Mouse (Mus musculus) kidney, adult 2 months (tissue): Measurements from ENCODE around the gene Nexmif. TPM values are rescaled to one million over a fixed set of nuclear protein-coding genes. Genes with fewer than 3 reads are reported as not detected.

Experiments used
- DNase-seq: peaks from one replicate; pipeline ENCODE4 v3.0.0; 2021
- H3K27ac ChIP-seq: fragments of 200-500 bp; 2 replicates; pipeline ENCODE4 v1.5.1; 2012; ENCODE audit warnings: low read depth, low read length, control low read depth, inconsistent platforms; ENCODE audit not compliant: insufficient read depth
- H3K27me3 ChIP-seq: fragments of 200-500 bp; replicated peaks from 2 replicates; pipeline ENCODE4 v1.6.1; 2012; ENCODE audit warnings: mild to moderate bottlenecking, moderate library complexity, low read length, inconsistent platforms; ENCODE audit not compliant: control insufficient read depth, insufficient read depth
- H3K36me3 ChIP-seq: fragments of 200-500 bp; 2 replicates; pipeline ENCODE4 v1.6.1; 2012; ENCODE audit warnings: mild to moderate bottlenecking, moderate library complexity, low read length, inconsistent platforms; ENCODE audit not compliant: control insufficient read depth, insufficient read depth
- H3K4me1 ChIP-seq: fragments of 200-500 bp; 2 replicates; pipeline ENCODE4 v1.6.1; 2011; ENCODE audit warnings: low read length; ENCODE audit not compliant: control insufficient read depth, insufficient read depth
- H3K4me3 ChIP-seq: fragments of 200-500 bp; 2 replicates; pipeline ENCODE4 v1.5.1; 2011; ENCODE audit warnings: mild to moderate bottlenecking, low read depth, low read length, control low read depth; ENCODE audit not compliant: insufficient read depth
- CTCF ChIP-seq: fragments of 200-500 bp; conservative IDR thresholded peaks from 2 replicates; pipeline ENCODE4 v1.5.1; 2011; ENCODE audit warnings: low read depth, mild to moderate bottlenecking, control low read depth, low read length, moderate library complexity, mixed read lengths; ENCODE audit not compliant: insufficient read depth, insufficient read length
- POLR2A ChIP-seq: fragments of 200-500 bp; IDR thresholded peaks from one replicate; pipeline ENCODE4 v1.6.1; 2011; ENCODE audit warnings: low read depth, low read length, control low read depth
- WGBS: fragments of 180-500 bp; shearing (Covaris S2); methylation state at CpG from one replicate; pipeline ENCODE4 v1.1.7; 2018; 5-methylcytosine and 5-hydroxymethylcytosine counted together
- polyA plus RNA-seq: library from polyadenylated mRNA; depleted of rRNA; stranded (reverse); fragments of >200 nt; gene quantifications from 2 replicates; pipeline ENCODE4 v1.2.3, GENCODE M21; 2012; rRNA removed

Nexmif gene
- 0.09 and 0.16 TPM in 2 replicates for polyA plus RNA-seq

- H3K27ac ChIP-seq: peak within 1 kb of the TSS; percentile 45; the same call in 1 of the 2 replicates
- DNase-seq: peak; percentile 26
- H3K36me3 ChIP-seq: no peaks in the 10 kb centered on the region
- no peaks in the 10 kb centered on the region for H3K4me1 ChIP-seq
- H3K4me3 ChIP-seq: peak within 1 kb of the TSS; percentile 75
- H3K27me3 ChIP-seq: no peaks in the 10 kb centered on the region
- WGBS: 1% methylated on average over 62 of the region's 70 CpGs
- TF ChIP-seq CTCF (no peak), POLR2A (no peak)
These were observed at the start of gene Nexmif for GRCm38 (mm10) chrX:104200736-104201591. Nexmif (minus strand) TSS chrX:104201185.

- 57% methylated on average over 2 of the region's 2 CpGs for whole genome bisulfite sequencing
- H3K4me3 ChIP-seq: no peak overlapping the region
- no peaks in the 10 kb centered on the region for H3K4me1 ChIP-seq
- no peak for TF ChIP-seq CTCF
- no peak for TF ChIP-seq POLR2A
- DNase-seq: no peak
- no peak overlapping the region for H3K27ac ChIP-seq
- H3K27me3 ChIP-seq: no peaks in the 10 kb centered on the region
- H3K36me3 ChIP-seq: no peaks in the 10 kb centered on the region
These were observed 7.7 kb upstream of the Nexmif start for GRCm38 (mm10) chrX:104208701-104209100.

GRCm38 (mm10) chrX:104201592-104202139 is 681 bp upstream of the Nexmif start:
- H3K27ac ChIP-seq: no peak overlapping the region
- 2% methylated on average over 20 of the region's 21 CpGs for WGBS
- H3K27me3 ChIP-seq: no peaks in the 10 kb centered on the region
- no peaks in the 10 kb centered on the region for H3K4me1 ChIP-seq
- peak overlapping the region; percentile 75 for H3K4me3 ChIP-seq
- no peak for DNase-seq
- no peaks in the 10 kb centered on the region for H3K36me3 ChIP-seq
- TF ChIP-seq POLR2A (no peak), CTCF (no peak)

GRCm38 (mm10) chrX:104200388-104200735 is 623 bp downstream of the Nexmif start:
- peak; percentile 20 for DNase-seq

GRCm38 (mm10) chrX:104199611-104200387 is 1.2 kb downstream of the Nexmif start:
- no peak for TF ChIP-seq POLR2A
- TF ChIP-seq CTCF: no peak
- H3K36me3 ChIP-seq: no peaks in the 10 kb centered on the region
- peak; percentile 42 for DNase-seq
- no peaks in the 10 kb centered on the region for H3K4me1 ChIP-seq
- WGBS: 1% methylated on average over 55 of the region's 100 CpGs
- peak overlapping the region; percentile 75 for H3K4me3 ChIP-seq
- peak overlapping the region; percentile 45; the same call in 1 of the 2 replicates for H3K27ac ChIP-seq
- no peaks in the 10 kb centered on the region for H3K27me3 ChIP-seq

More at GRCm38 (mm10) chrX:104200388-104200735, 623 bp downstream of the Nexmif start:
- WGBS: under 1% methylated on average over 23 of the region's 37 CpGs
- peak overlapping the region; percentile 75 for H3K4me3 ChIP-seq
- no peaks in the 10 kb centered on the region for H3K27me3 ChIP-seq
- peak overlapping the region; percentile 45; the same call in 1 of the 2 replicates for H3K27ac ChIP-seq
- no peaks in the 10 kb centered on the region for H3K4me1 ChIP-seq
- no peaks in the 10 kb centered on the region for H3K36me3 ChIP-seq
- no peak for TF ChIP-seq POLR2A
- no peak for TF ChIP-seq CTCF

- no peak overlapping the region for H3K4me3 ChIP-seq
- TF ChIP-seq CTCF (no peak), POLR2A (no peak)
- H3K36me3 ChIP-seq: no peaks in the 10 kb centered on the region
These were observed 1.9 kb downstream of the Nexmif start for GRCm38 (mm10) chrX:104199070-104199469.

More at GRCm38 (mm10) chrX:104199070-104199469, 1.9 kb downstream of the Nexmif start:
- Histone ChIP-seq H3K27ac (no peak overlapping the region), H3K27me3 (no peaks in the 10 kb centered on the region), H3K4me1 (no peaks in the 10 kb centered on the region)
- DNase-seq: no peak
- WGBS: 46% methylated on average over 5 of the region's 5 CpGs
